ENCODE assay signal across 30 mouse cellular contexts in genomic region chr8:83145421-83145820, GRCm38 (mm10). TPM values are rescaled to one million over a fixed set of nuclear protein-coding genes. Genes with fewer than 3 reads are reported as not detected.
"Had no signal": no experiment of that assay in that cellular context is flagged by ENCODE, and none has a peak within 500 bp of the region (broad histone marks: within the 10 kb centered on the region; RNA-seq: fewer than 3 reads in every experiment).

No protein-coding gene starts in this region.

- ATAC-seq: hindbrain, postnatal 0 days; intestine, embryonic 16.5 days had no signal

- DNase-seq: gastrocnemius, postnatal 14 days; heart, adult 18-20 months; heart, postnatal 10 days; kidney, adult 11 months; kidney, adult 2 months; kidney, adult 9 months; kidney, postnatal 14 days; kidney, postnatal 36 days; layer of hippocampus, adult 9-11 months; layer of hippocampus, postnatal 36 days; liver; liver, embryonic 13.5 days had no signal

- H3K9ac ChIP-seq: heart, embryonic 12.5 days; hindbrain, embryonic 13.5 days; hindbrain, embryonic 15.5 days; kidney, embryonic 15.5 days; limb, embryonic 12.5 days; liver, embryonic 13.5 days; liver, embryonic 15.5 days had no signal

- H3K9me3 ChIP-seq: heart, embryonic 10.5 days; heart, embryonic 12.5 days; hindbrain, embryonic 13.5 days; hindbrain, embryonic 15.5 days; kidney, embryonic 15.5 days; limb, embryonic 10.5 days; limb, embryonic 12.5 days; liver, embryonic 13.5 days; liver, embryonic 15.5 days had no signal

- H3K36me3 ChIP-seq: heart, embryonic 10.5 days; heart, embryonic 12.5 days; hindbrain, embryonic 13.5 days; hindbrain, embryonic 15.5 days; kidney, embryonic 15.5 days; limb, embryonic 10.5 days; limb, embryonic 12.5 days; liver, embryonic 13.5 days; liver, embryonic 15.5 days had no signal

- H3K27ac ChIP-seq: heart, embryonic 10.5 days; hindbrain, embryonic 13.5 days; hindbrain, embryonic 15.5 days; hindbrain, postnatal 0 days; kidney, embryonic 15.5 days; kidney, postnatal 0 days; left cerebral cortex, adult 2 months; limb, embryonic 10.5 days; limb, embryonic 12.5 days; liver, embryonic 13.5 days; liver, embryonic 15.5 days had no signal

- H3K4me3 ChIP-seq: heart, embryonic 10.5 days; heart, embryonic 12.5 days; hindbrain, embryonic 13.5 days; hindbrain, embryonic 15.5 days; kidney, embryonic 15.5 days; left cerebral cortex, adult 2 months; limb, embryonic 10.5 days; limb, embryonic 12.5 days; liver, embryonic 13.5 days; liver, embryonic 15.5 days had no signal

- H3K4me1 ChIP-seq: heart, embryonic 10.5 days; heart, embryonic 12.5 days; hindbrain, embryonic 13.5 days; hindbrain, embryonic 15.5 days; limb, embryonic 10.5 days; limb, embryonic 12.5 days; liver, embryonic 15.5 days had no signal

- H3K27me3 ChIP-seq: heart, embryonic 12.5 days; hindbrain, embryonic 13.5 days; hindbrain, embryonic 15.5 days; kidney, embryonic 15.5 days; limb, embryonic 12.5 days; liver, embryonic 13.5 days; liver, embryonic 15.5 days had no signal

- H3K4me2 ChIP-seq: heart, embryonic 12.5 days; hindbrain, embryonic 13.5 days; hindbrain, embryonic 15.5 days; kidney, embryonic 15.5 days; limb, embryonic 12.5 days; liver, embryonic 11.5 days; liver, embryonic 13.5 days; liver, embryonic 15.5 days had no signal

RNA-seq across cellular contexts. Expression of gene Gm10645, which starts 20.5 kb away (rescaled TPM):
- total RNA-seq: gastrocnemius, adult 18-20 months; gastrocnemius, adult 8-10 months; gastrocnemius, postnatal 14 days; gastrocnemius, postnatal 4 days; granulocyte monocyte progenitor cell, adult 5-6 weeks; heart, adult 18-20 months; heart, adult 8-10 months had no signal
